Mouse (Mus musculus) cerebral cortex, adult 2 months (tissue): ENCODE data around the gene Vmn2r17.

Experiments
- WGBS: fragments of 180-500 bp; shearing (Covaris S2); methylation state at CpG from one replicate; pipeline ENCODE4 v1.1.7; 2018; 5-methylcytosine and 5-hydroxymethylcytosine counted together

Gene Vmn2r17

GRCm38 (mm10) chr5:109419388-109419787, at the start of gene Vmn2r17:
Gene Vmn2r17 (plus strand): TSS chr5:109419688.
- WGBS, result 55% methylated on average over 2 of the region's 2 CpGs

GRCm38 (mm10) chr5:109466576-109467506, 47.4 kb downstream of the Vmn2r17 start:
- WGBS, result 21% methylated on average over 21 of the region's 21 CpGs

DNA sequence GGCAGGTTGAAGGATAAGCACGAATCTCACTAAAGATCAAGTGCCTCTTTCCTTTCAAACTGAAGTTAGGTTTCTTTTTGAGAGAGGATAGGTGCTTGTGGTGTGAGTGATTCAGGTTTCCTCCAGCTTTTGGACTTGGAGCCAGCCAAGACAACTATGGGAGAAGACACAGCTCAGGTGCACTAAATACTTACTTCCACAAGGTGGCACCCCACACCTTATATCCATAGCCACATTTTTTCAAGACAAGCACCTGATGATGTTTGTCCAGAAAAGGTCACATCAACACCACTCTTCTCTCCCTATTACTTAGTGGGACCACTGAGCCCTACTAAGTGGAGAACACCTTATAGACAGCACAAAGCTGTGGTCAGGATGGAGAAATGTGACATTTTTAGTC, 87.2 kb downstream of the Vmn2r17 start:
- WGBS, result 13% methylated on average over 1 of the region's 1 CpGs
